10 mouse cellular contexts compared by ENCODE assay signal in genomic region chr14:27022876-27023275, GRCm38 (mm10). TPM values are rescaled to one million over a fixed set of nuclear protein-coding genes. Genes with fewer than 3 reads are reported as not detected.
DNase-seq lines count a peak whose midpoint lies in the region; ATAC-seq and TF ChIP-seq lines count a peak whose summit lies in the region.
"Had no signal": no experiment of that assay in that cellular context is flagged by ENCODE, and none has a peak within 500 bp of the region (broad histone marks: within the 10 kb centered on the region; RNA-seq: fewer than 3 reads in every experiment).

No protein-coding gene starts in this region.

- H3K36me3 ChIP-seq in hindbrain, postnatal 0 days (ENCODE audit: insufficient read depth, low read length), result no peaks in the 10 kb centered on the region
- no peaks in the 10 kb centered on the region for H3K36me3 ChIP-seq in hindbrain, embryonic 13.5 days
- H3K36me3 ChIP-seq in liver, embryonic 11.5 days (ENCODE audit: control insufficient read depth, insufficient read depth, low read length), result no peaks in the 10 kb centered on the region
- H3K36me3 ChIP-seq: heart, embryonic 13.5 days; neural tube, embryonic 13.5 days had no signal

- no peak for ATAC-seq in hindbrain, postnatal 0 days
- no peak for ATAC-seq in hindbrain, embryonic 13.5 days (ENCODE audit: low FRiP score)
- 0 out of 2 replicates have a peak, but pooled peaks have one; percentile 43 for ATAC-seq in common myeloid progenitor, adult 5-6 weeks (replicated peaks; ENCODE audit: low read depth, poor library complexity, severe bottlenecking)
- ATAC-seq in liver, embryonic 11.5 days (replicated peaks; ENCODE audit: low FRiP score), result no peak
- no peak for ATAC-seq in frontal cortex, adult (ENCODE audit: low TSS enrichment)

- no peaks in the 10 kb centered on the region for H3K4me1 ChIP-seq in hindbrain, postnatal 0 days (ENCODE audit: insufficient read depth, low read length)
- no peaks in the 10 kb centered on the region for H3K4me1 ChIP-seq in hindbrain, embryonic 13.5 days (replicated peaks)
- no peaks in the 10 kb centered on the region; the same call in 1 of the 2 replicates for H3K4me1 ChIP-seq in liver, embryonic 11.5 days (replicated peaks; ENCODE audit: control insufficient read depth, insufficient read depth, low read length)
- H3K4me1 ChIP-seq: neural tube, embryonic 13.5 days had no signal

- no peaks in the 10 kb centered on the region for H3K27me3 ChIP-seq in hindbrain, postnatal 0 days (ENCODE audit: insufficient read depth, low read length)
- no peaks in the 10 kb centered on the region for H3K27me3 ChIP-seq in hindbrain, embryonic 13.5 days
- H3K27me3 ChIP-seq in liver, embryonic 11.5 days (replicated peaks; ENCODE audit: control insufficient read depth, insufficient read depth, low read length), result no peaks in the 10 kb centered on the region
- H3K27me3 ChIP-seq: heart, embryonic 13.5 days; neural tube, embryonic 13.5 days had no signal

- 49% methylated on average over 11 of the region's 11 CpGs for WGBS in hindbrain, postnatal 0 days
- 50% methylated on average over 11 of the region's 11 CpGs for WGBS in hindbrain, embryonic 13.5 days
- 28% methylated on average over 11 of the region's 11 CpGs for WGBS in liver, embryonic 11.5 days

- DNase-seq in hindbrain, postnatal 0 days (ENCODE audit: low spot score), result peak; percentile 56
- DNase-seq in A20 (ENCODE audit: low read depth, low spot score) (peak; percentile 83), ES-CJ7 (ENCODE audit: low read depth, low spot score) (peak; percentile 89)
- DNase-seq in liver, embryonic 11.5 days (ENCODE audit: low spot score), result peak; percentile 67
- peak; percentile 59 to 82 for DNase-seq in spleen, postnatal 10 days (ENCODE audit: low spot score in 2 of 2)

- no peak overlapping the region for H3K9ac ChIP-seq in hindbrain, postnatal 0 days (replicated peaks; ENCODE audit: low read length)
- H3K9ac ChIP-seq in hindbrain, embryonic 13.5 days, result no peak overlapping the region
- H3K9ac ChIP-seq in liver, embryonic 11.5 days (ENCODE audit: low read depth, low read length), result no peak overlapping the region
- H3K9ac ChIP-seq: heart, embryonic 13.5 days; neural tube, embryonic 13.5 days had no signal

- no peaks in the 10 kb centered on the region for H3K9me3 ChIP-seq in hindbrain, postnatal 0 days (ENCODE audit: low read length)
- H3K9me3 ChIP-seq in hindbrain, embryonic 13.5 days, result no peaks in the 10 kb centered on the region
- H3K9me3 ChIP-seq in liver, embryonic 11.5 days (ENCODE audit: control insufficient read depth, low read length), result no peaks in the 10 kb centered on the region
- H3K9me3 ChIP-seq: heart, embryonic 13.5 days; neural tube, embryonic 13.5 days had no signal

- H3K4me2 ChIP-seq in hindbrain, postnatal 0 days (ENCODE audit: low read depth, low read length), result no peak overlapping the region
- H3K4me2 ChIP-seq in hindbrain, embryonic 13.5 days, result no peak overlapping the region
- H3K4me2 ChIP-seq in liver, embryonic 11.5 days, result no peak overlapping the region
- H3K4me2 ChIP-seq: heart, embryonic 13.5 days; neural tube, embryonic 13.5 days had no signal

- no peak overlapping the region for H3K4me3 ChIP-seq in hindbrain, postnatal 0 days (ENCODE audit: low read length)
- H3K4me3 ChIP-seq in hindbrain, embryonic 13.5 days, result no peak overlapping the region
- H3K4me3 ChIP-seq in liver, embryonic 11.5 days (ENCODE audit: low read depth, low read length), result no peak overlapping the region
- H3K4me3 ChIP-seq: heart, embryonic 13.5 days; neural tube, embryonic 13.5 days had no signal

- TF ChIP-seq CTCF in hindbrain, postnatal 0 days (IDR thresholded peaks at IDR 0.05; ENCODE audit: low read depth), result peak; percentile 77

- H3K27ac ChIP-seq in hindbrain, postnatal 0 days, result no peak overlapping the region
- no peak overlapping the region for H3K27ac ChIP-seq in hindbrain, embryonic 13.5 days
- H3K27ac ChIP-seq in liver, embryonic 11.5 days (ENCODE audit: low read depth, low read length), result no peak overlapping the region
- H3K27ac ChIP-seq: heart, embryonic 13.5 days; neural tube, embryonic 13.5 days had no signal

RNA-seq across cellular contexts. Expression of gene Il17rd, which starts 15.9 kb away (rescaled TPM):
- 10.6 and 16.1 TPM in 2 replicates for total RNA-seq in hindbrain, postnatal 0 days (2014; rRNA removed)
- 2.8 and 3.1 TPM in 2 replicates for polyA plus RNA-seq in hindbrain, postnatal 0 days (2015; fragmentation: Nextera tagmentation; extraction: Ambion mirVana)
- polyA plus RNA-seq in hindbrain, embryonic 13.5 days (2015; fragmentation: Nextera tagmentation; extraction: Ambion mirVana), result 2.8 and 3.4 TPM in 2 replicates
- not detected in 2 replicates for total RNA-seq in common myeloid progenitor, adult 5-6 weeks (2017)
- polyA plus RNA-seq in liver, embryonic 11.5 days (2014; fragmentation: Nextera tagmentation; extraction: Ambion mirVana), result 0.69 and 0.80 TPM in 2 replicates

RNA-seq across cellular contexts. Expression of gene Hesx1, which starts 28.7 kb away (rescaled TPM):
- 0.25 TPM in 1 of 2 replicates, not detected in the other for total RNA-seq in hindbrain, postnatal 0 days (2014; rRNA removed)
- polyA plus RNA-seq in hindbrain, postnatal 0 days (2015; fragmentation: Nextera tagmentation; extraction: Ambion mirVana), result 0.19 and 0.59 TPM in 2 replicates
- polyA plus RNA-seq in hindbrain, embryonic 13.5 days (2015; fragmentation: Nextera tagmentation; extraction: Ambion mirVana), result not detected in 2 replicates
- total RNA-seq in common myeloid progenitor, adult 5-6 weeks (2017), result 1.2 TPM in 1 of 2 replicates, not detected in the other
- polyA plus RNA-seq in liver, embryonic 11.5 days (2014; fragmentation: Nextera tagmentation; extraction: Ambion mirVana), result 18.0 and 22.0 TPM in 2 replicates
- polyA plus RNA-seq: neural tube, embryonic 13.5 days had no signal

RNA-seq across cellular contexts. Expression of gene Appl1, which starts 51.8 kb away (rescaled TPM):
- total RNA-seq in hindbrain, postnatal 0 days (2014; rRNA removed), result 33.0 and 35.1 TPM in 2 replicates
- 64.0 and 64.7 TPM in 2 replicates for polyA plus RNA-seq in hindbrain, postnatal 0 days (2015; fragmentation: Nextera tagmentation; extraction: Ambion mirVana)
- 69.3 and 69.8 TPM in 2 replicates for polyA plus RNA-seq in hindbrain, embryonic 13.5 days (2015; fragmentation: Nextera tagmentation; extraction: Ambion mirVana)
- 27.9 and 38.3 TPM in 2 replicates for total RNA-seq in common myeloid progenitor, adult 5-6 weeks (2017)
- polyA plus RNA-seq in liver, embryonic 11.5 days (2014; fragmentation: Nextera tagmentation; extraction: Ambion mirVana), result 13.3 and 14.2 TPM in 2 replicates

Comparison
In these comparisons a context has a peak if more than half of its experiments do, and no peak if none do; other contexts are left out.
1. RNA of gene Hesx1, which starts 28.7 kb away (polyA plus RNA-seq): 18.0 to 22.0 TPM in liver, embryonic 11.5 days; 0.19 to 0.59 TPM in hindbrain, postnatal 0 days and not detected in hindbrain, embryonic 13.5 days; every median in the first group is over 10 times any median in the second.
2. Peak in every context shown above with its lines, with median percentiles within 50 percentile points of each other: DNase-seq.